Mouse (Mus musculus) gastrocnemius, adult 2 months (tissue): ENCODE measurements around the gene Gm5127. TPM values are rescaled to one million over a fixed set of nuclear protein-coding genes. Genes with fewer than 3 reads are reported as not detected.

Experiments
- DNase-seq: peaks from one replicate; pipeline ENCODE4 v3.0.0; 2022
- H3K27ac ChIP-seq: fragments of 200-600 bp; 2 replicates; pipeline ENCODE4 v1.8.1; 2022; ENCODE audit warnings: mild to moderate bottlenecking
- H3K4me3 ChIP-seq: fragments of 200-600 bp; 2 replicates; pipeline ENCODE4 v1.8.1; 2022; ENCODE audit warnings: mild to moderate bottlenecking, moderate library complexity
- CTCF ChIP-seq: fragments of 200-600 bp; IDR thresholded peaks from 2 replicates; pipeline ENCODE4 v1.8.1; 2022; ENCODE audit warnings: antibody characterized with exemption, mild to moderate bottlenecking, moderate library complexity
- intact Hi-C: fragments of 180-260 bp; cut with DNase I; formaldehyde crosslinking; loops from one replicate; pipeline ENCODE4 v1.15.1; 2025
- microRNA-seq: library from miRNA; unstranded; fragments of <30 nt; microRNA quantifications from one replicate; pipeline ENCODE4 v1.2.0, GENCODE M21; 2021
- total RNA-seq, 2 experiments: library from RNA; stranded (reverse); gene quantifications; 2 replicates each; pipeline ENCODE4 v1.2.3; 2021

The Gm5127 gene
- total RNA-seq, 2 experiments from 2014 or later = not detected

DNA sequence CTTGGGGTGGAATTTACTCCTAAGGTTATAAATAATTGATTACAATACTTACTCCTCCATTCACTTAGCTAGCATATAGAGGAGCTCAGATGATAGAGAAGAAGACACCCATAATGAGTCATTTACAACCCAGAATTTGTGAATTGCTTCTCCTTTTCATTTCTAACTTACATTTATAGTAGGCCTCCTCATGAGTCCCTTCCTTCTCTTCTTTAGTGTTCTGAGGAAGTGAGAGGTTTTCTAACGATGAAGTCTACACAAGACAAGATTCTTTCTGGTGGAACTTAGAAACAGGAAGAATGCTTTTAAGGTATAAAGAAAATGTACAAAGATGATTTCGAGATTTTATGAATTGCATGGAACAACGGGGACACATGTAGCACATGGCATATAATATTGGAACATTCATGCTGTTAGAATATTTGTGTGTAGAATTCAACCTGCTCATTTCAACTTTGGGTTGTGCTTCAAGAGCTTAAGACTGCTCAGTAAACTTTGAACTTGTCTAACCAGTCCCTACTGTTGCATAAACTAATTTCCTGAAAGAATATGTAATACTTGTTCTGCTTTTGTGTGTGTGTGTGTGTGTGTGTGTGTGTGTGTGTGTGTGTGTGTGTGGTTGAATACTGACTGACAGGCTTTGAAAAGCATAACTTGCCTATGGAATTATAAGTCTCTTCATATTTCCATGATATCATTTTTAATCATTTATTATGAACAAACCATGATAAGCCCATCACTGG is 52.0 kb downstream of the Gm5127 start:
- H3K4me3 ChIP-seq = no peak overlapping the region
- intact Hi-C loops = no loop called here
- no peak overlapping the region for H3K27ac ChIP-seq
- TF ChIP-seq CTCF = no peak
- no peak for DNase-seq

DNA sequence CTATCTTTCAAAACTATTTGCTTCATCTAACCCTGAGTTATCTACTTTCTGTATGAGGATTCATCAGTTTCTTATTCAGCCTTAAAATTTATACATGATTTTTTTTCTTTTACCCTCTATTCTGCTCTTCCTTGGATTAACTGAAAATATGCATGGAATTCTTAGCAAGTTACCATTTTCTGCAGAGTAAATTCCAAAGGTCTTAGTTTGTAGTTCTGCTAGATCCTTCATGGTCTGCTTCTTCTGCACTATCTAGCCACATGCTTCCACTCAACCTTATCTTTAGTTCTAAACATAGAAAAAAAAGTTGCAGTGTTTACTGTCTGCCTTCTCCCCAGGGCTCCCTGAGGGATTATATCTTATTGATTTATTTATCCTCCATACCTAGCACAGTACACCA is 79.1 kb downstream of the Gm5127 start:
- H3K27ac ChIP-seq = no peak overlapping the region
- no peak overlapping the region for H3K4me3 ChIP-seq
- no peak for DNase-seq
- intact Hi-C loops = no loop called here
- TF ChIP-seq CTCF = no peak

DNA sequence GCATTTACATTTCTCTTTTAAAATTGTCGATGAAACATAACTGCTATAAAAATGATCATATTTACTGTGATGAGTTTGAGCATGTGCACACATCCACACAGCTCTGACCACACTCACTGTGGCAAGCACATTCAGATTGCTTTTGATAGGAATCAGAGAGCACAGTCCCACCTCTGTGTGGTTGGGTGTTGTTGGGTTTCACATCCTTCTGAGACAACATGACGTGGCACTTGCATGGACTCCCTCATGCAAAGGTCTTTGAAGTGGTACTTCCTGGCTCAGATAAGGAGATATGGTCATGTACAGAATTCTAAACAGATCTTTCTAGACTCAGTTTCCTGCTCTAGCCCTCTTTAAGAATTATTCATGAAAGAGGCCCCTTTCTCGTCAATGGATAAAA is 121.6 kb downstream of the Gm5127 start:
- no peak for DNase-seq
- Histone ChIP-seq H3K27ac (no peak overlapping the region), H3K4me3 (no peak overlapping the region)
- TF ChIP-seq CTCF = no peak
- intact Hi-C loops = no loop called here

DNA sequence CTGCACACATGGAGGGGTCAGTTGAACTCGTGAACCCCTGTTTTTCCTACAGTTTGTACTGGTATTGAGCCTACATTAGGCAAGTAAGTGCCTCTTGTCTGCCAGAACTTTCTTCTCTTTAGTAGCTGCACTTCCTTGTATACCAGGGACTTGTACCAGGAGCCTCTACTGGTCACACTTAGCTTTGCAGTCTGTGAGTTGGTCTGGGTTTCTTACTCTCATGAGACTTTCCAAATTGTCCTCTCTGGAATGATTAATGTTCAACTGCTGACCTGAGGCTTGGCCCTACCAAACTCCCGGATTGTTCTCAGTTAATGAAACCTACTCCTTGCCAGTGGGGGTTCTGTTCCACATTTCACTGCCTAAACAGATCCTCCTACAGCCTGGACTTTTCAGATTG is 134.2 kb downstream of the Gm5127 start:
- H3K4me3 ChIP-seq = no peak overlapping the region
- peak; percentile 22; the same call in 1 of the 2 replicates for TF ChIP-seq CTCF
- no peak overlapping the region for H3K27ac ChIP-seq
- intact Hi-C loops = no loop called here
- DNase-seq = no peak

DNA sequence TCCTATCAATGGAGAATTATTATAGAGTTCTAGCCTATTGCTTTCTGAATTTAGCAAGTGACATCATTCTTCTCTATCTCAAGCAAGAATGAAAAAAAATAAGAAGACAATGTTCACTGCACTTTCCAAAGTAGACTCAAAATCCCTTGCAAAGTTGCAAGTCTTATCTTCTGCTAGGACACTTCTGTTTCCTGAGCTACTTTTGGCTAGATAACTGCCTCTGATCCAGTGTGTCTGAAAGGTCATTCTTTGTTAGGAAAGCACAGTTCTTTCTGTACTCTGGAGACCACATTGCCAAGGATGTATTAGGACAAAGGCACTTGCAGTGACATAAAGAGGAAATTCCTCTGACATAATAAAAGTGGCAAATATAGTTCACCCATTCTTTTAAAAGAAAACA is 159.3 kb downstream of the Gm5127 start:
- Histone ChIP-seq H3K27ac (no peak overlapping the region), H3K4me3 (no peak overlapping the region)
- intact Hi-C loops = no loop called here
- DNase-seq = no peak
- no peak for TF ChIP-seq CTCF

DNA sequence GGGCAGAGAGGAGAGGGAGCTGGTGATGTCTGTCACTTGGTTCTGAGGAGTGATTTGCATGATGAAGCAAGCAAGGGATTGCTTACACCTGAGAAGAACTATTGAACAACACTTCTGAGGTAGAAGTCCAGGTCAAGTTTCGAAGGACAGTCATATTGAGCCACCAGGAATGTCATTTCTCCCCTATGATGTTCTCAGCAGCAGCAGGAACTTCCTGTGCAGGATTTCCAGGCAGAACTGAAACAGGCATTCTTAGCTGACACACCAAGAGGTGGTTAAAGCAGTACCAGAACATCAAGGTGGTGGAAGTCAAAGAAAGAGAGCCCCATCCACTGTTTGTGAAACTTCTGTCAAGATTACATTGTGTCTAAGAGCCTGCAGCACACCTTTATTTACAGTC is 172.3 kb downstream of the Gm5127 start:
- no peak for DNase-seq
- no peak for TF ChIP-seq CTCF
- H3K27ac ChIP-seq = no peak overlapping the region
- H3K4me3 ChIP-seq = no peak overlapping the region
- intact Hi-C loops = no loop called here

Small RNAs within 50 kb of the gene (microRNA-seq; reads per million reads assigned to microRNA genes)
- not detected for gene Gm22102

Other genes starting within 250 kb of the Gm5127 start
- under 1 TPM; 0.69 to 0.86 TPM for gene Fndc3c1, start 97.8 kb upstream of the Gm5127 start, total RNA-seq
- gene Cysltr1, start 20.5 kb downstream of the Gm5127 start, total RNA-seq = under 1 TPM; 0.59 TPM